Mouse (Mus musculus): ENCODE data around the gene Ppa2. TPM values are rescaled to one million over a fixed set of nuclear protein-coding genes. Genes with fewer than 3 reads are reported as not detected.

Gene Ppa2
- polyA plus RNA-seq, 3 experiments from 2014 or later = 12.6 to 27.0 (median 21.7) TPM

DNA sequence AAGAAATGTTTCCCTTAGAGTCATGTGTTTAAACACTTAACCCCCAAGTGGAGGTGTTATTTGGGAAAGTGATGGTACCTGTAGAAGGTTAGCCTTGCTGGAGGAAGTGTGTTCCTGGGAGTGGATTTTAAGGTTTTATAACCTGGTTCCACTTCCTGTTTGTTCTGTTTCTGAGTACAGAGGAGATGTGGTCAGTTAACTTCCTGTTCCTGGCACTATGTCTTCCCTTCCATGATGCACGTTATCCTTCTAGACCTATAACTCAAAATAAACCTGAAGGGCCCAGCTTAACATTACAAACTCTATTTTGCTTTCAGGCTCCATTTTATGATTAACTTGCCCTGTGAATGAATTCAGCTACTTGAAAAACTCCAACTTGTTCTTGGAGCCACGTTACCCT, 84.6 kb downstream of the Ppa2 start:
- peak; percentile 76 for ATAC-seq

DNA sequence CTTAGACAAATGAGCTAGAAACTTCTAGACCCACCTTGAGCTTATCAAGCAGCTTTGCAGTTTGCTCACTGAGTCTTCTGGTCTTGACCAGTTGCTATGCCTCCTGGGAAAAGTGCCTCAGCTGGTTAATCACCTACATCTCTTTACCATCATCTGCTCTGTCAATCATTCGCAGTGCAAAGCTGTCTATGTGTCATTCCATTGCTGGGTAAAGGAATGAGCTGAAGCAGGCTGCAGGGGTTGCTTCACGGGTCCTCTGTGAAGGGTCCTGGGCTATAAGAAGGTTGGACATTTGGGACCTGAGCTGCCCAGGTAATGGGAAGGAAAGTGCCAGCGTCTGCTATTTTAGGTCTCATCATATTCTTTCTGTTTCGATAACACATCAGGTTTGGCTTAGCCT, 93.9 kb downstream of the Ppa2 start:
- ATAC-seq = no peak

DNA sequence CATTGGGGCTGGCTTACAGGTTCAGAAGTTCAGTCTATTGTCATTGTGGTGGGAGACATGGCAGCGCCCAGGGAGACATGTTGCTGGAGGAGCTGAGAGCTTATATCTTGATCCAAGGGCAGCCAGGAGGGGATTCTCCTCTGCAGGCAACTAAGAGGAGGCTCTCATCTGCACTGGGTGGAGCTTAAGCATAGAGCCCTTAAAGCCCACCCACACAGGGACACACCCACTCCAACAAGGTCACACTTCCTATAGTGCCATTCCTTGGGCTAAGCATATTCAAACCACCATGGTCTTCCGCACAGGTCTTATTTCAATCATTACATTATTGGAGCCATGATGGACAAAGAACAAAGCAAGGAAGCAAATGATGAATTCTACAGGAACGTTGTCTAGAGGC, 95.7 kb downstream of the Ppa2 start:
- no peak for ATAC-seq

DNA sequence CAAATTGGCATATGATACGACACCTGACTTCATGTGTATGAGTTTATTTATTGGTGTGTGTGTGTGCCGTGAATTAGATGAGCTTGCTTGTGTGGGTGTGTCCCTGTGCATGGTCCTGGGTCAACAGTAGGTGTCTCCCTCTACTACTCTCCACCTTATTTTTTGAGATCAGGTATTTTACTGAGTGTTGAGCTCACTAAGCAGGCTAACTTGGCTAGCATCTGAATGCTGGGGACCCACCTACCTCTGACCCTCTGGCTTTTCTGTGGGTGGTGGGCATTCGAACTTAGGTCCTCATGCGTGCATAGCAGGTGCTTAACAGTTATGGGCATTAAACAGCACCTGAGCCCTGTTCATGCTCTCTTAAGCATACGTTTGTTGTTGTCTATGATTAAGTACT, 96.3 kb downstream of the Ppa2 start:
- ATAC-seq = peak; percentile 68

DNA sequence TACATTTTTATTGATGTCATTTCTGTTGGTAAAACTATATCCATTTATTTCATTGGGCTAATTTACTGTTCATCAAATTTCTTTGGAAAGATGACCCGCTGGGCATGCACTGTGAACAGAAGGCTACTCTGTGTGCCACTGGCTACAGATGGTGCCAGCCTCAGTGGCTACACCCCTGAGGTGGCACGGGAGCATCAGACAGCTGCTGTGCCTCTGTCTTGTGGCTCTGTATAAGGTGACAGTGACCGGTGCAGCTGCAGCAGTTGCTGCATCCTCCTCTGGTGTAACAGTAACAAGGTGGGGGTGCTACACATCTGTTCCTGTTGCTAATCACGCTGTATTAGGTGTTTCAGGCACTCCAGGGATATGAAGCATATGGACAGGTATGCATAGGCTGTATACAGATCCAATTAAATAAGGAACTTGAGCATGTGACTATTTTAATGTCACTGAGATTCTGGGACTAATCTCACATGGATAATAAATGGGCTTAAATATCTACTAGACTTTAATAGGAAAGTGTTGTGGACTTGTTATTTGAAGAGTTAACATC, 101.3 kb downstream of the Ppa2 start:
- ATAC-seq = no peak

DNA sequence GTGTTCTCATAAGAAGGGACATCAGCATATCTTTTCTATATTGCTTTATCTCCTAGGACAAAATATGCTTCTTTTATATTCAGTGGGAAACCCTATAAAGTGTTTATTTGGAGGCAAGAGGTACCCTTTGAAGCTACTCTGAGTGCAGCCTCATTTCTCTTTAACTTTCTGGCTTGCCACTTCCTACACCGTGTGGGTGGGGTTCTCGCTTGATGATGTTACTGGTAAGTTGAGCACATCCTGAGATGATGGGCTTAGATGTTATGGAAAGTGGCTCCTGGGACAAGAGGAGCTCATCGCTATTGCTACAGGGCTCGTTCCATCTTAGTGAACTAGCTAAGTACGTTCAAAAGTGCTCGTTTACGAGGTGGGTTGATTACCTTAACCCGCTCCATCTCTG, 101.9 kb downstream of the Ppa2 start:
- ATAC-seq = peak; percentile 80

DNA sequence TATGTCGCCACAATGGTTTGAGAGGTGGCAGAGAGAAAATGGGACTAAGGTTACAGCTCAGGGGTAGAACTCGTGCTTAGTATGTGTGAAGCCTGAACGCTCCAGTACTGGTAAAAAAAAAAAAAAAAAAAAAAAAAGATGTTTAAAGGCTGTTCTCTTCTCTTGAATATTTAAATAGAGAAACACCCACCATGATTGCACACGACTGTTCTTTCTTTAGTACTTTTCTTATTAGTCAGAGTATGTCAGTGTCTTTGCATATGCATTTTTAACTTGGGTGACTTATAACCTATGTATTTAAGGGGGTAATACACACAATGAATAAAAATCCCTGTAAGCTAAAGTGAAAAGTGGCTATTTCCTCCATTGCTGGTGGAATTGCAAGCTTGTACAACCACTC, 104.8 kb downstream of the Ppa2 start:
- no peak for ATAC-seq

DNA sequence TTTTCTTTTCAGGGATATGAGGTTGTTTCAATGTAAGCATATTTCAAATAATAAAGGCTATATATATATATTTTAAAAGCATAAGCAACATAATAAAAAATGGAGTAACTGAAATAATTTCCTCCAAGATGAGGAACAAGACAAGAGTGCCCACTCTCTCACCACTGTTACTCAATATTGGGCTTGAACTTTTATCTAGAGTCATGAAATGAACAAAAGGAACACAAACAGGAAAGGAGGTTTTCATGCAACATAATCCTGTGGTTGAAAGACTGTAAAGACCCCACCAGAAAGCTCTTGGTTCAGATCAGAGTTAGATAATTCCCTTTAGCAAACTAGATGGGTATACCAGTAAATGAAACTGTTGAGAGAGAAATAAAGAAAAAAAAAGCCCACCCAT, 113.2 kb downstream of the Ppa2 start:
- no peak for ATAC-seq

Other genes starting within 250 kb of the Ppa2 start
- 10 to 100 TPM; 21.8 to 26.9 (median 23.4) TPM for gene Ints12, start 218.3 kb upstream of the Ppa2 start, polyA plus RNA-seq (2017; shearing (Covaris generic))
- 1 to 10 TPM; 3.0 to 4.6 (median 3.7) TPM for gene Gstcd, start 218.1 kb upstream of the Ppa2 start, polyA plus RNA-seq (2017; shearing (Covaris generic))
- gene Arhgef38, start 75.2 kb upstream of the Ppa2 start, polyA plus RNA-seq (2017; shearing (Covaris generic)) = under 1 TPM in 1 of 3 experiments, not detected in 2; 0.08 TPM
- 10 to 100 TPM; 32.8 to 63.9 (median 50.7) TPM for gene Tet2, start 235.0 kb downstream of the Ppa2 start, polyA plus RNA-seq (2017; shearing (Covaris generic))